Mouse (Mus musculus) layer of hippocampus, adult 2 months (tissue): ENCODE data around the gene Stoml3. TPM values are rescaled to one million over a fixed set of nuclear protein-coding genes. Genes with fewer than 3 reads are reported as not detected.

Experiments used
- DNase-seq, 2 experiments: peaks; one replicate each; pipeline ENCODE4 v3.0.0; 2022; ENCODE audit warnings: low spot score in 2 of 2
- H3K27ac ChIP-seq: fragments of 200-600 bp; 2 replicates; pipeline ENCODE4 v1.8.1; 2022
- H3K4me3 ChIP-seq: fragments of 200-600 bp; 2 replicates; pipeline ENCODE4 v1.8.1; 2022; ENCODE audit warnings: mild to moderate bottlenecking
- CTCF ChIP-seq: fragments of 200-600 bp; conservative IDR thresholded peaks from 2 replicates; pipeline ENCODE4 v1.8.1; 2022; ENCODE audit warnings: antibody characterized with exemption, mild to moderate bottlenecking, moderate library complexity
- long read RNA-seq, 2 experiments: library from polyadenylated mRNA; stranded (forward); transcript quantifications; one replicate each; pipeline ENCODE4 v2.0.0; 2021; ENCODE audit warnings: borderline mapping rate in 2 of 2
- total RNA-seq, 2 experiments: library from RNA; stranded (reverse); gene quantifications; 2 replicates each; pipeline ENCODE4 v1.2.3; 2021

Gene Stoml3
- total RNA-seq, result under 1 TPM; 0.33 to 0.37 TPM
- long read RNA-seq, experiment 1, partial matches to known transcripts, result 0 of 1 reads
- long read RNA-seq, experiment 1, other reads (novel, unspliced or antisense), result 1 of 1 reads
- long read RNA-seq, experiment 2, result 0 reads

DNA sequence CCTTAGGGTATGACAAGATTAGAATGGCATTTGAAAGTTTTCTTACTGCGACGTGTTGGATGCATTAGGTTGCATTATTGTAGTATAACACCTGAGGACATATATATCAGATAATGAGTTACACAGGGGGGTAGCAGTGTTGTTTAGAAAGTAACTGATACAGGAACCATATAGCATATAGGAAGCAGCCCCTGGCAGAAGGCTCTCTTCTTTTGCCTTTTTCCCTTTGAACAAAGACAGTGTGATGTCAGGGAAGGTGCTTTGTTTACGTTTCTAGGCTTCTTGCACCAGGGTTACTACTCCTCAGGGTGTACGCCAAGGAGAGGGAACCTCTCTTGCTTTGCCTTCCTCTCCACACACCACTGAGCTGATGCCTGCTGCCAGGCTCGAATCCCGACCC lies at the start of gene Stoml3:
TSS of gene Stoml3 (plus strand) at position 301 of the 400 bp plus-strand sequence.
- no peak for DNase-seq

DNA sequence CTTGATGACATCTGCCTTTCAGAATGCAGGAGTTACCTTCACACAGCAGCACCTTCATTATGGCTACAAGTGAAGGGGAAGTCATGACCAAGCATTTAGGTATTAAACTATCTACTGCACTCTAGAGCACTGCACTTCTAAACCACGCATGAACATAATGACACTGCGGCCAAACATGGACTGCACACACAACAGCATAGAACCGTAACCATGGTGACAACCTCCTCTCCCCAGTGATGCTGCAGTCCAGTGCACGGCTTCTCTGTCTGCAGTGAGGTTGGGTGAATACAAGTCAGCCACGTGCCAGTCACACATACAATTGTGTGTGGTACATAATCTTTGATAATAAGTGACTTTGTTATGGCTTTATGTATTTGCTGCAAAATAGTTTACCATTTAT lies 42.9 kb upstream of the Stoml3 start:
- Histone ChIP-seq H3K27ac (no peak overlapping the region), H3K4me3 (no peak overlapping the region)
- DNase-seq, result no peak
- TF ChIP-seq CTCF, result no peak

More for the DNA sequence above, at the start of gene Stoml3:
- TF ChIP-seq CTCF, result no peak
- Histone ChIP-seq H3K27ac (no peak within 1 kb of the TSS), H3K4me3 (no peak within 1 kb of the TSS)

DNA sequence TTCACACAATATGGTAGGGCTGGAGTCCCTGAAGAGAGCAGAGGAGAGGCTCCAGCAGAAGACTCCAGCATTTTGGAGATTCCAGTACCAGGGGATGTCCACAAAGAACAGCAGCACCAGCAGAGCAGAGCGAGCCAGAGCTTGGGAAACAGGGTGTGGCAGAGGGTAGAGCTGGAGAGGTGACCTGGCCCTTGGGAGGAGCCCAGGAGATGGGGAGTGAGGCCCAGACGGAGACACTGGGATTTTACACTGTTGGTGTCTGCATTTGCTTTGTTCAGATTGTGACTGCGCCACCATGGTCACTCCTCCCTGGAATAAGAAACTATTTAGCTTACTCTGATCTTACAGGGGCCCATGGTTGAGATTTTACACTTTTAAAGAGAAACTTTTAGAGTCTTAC lies 41.7 kb upstream of the Stoml3 start:
- Histone ChIP-seq H3K4me3 (no peak overlapping the region), H3K27ac (no peak overlapping the region)
- no peak for TF ChIP-seq CTCF
- no peak for DNase-seq

DNA sequence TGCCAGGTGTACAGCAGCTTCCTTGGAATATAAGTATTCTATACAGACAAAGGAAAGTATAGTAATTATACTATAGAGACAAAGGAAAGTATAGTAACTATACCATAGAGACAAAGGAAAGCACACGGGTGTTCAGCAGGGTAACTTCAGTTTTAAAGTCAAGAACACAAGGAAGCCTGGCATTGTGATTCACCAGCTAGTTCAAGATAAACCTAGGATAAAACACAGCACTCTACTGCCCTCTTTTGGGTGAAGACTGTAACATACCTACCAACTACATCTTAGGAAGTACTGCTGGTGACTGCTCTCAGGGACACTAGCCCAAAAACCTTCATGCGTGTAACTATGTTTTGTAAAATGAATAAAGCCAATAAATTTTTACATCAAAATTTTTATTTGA lies 40.2 kb upstream of the Stoml3 start:
- DNase-seq, result peak; percentile 76 to 84
- Histone ChIP-seq H3K4me3 (no peak overlapping the region), H3K27ac (no peak overlapping the region)
- TF ChIP-seq CTCF, result peak; percentile 94

DNA sequence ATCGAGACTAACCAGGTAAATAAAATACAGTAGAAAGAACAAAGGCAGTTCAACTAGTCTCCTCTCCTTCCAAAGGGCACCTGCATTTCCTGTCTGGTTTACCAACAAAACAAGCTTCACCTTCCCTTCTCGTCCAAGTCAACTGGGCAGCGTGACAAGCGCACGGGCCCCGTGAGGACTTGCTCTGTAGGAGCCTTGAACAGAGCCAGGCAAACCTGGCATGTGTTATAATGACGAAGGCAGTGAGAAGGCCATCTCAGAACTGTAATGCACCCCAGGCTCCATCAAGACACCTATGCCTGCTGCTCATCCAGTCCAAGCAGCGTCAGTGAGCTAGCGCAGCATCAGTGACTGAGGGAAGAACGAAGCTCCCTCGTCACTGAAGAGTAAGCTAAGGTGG lies 37.8 kb upstream of the Stoml3 start:
- H3K4me3 ChIP-seq, result no peak overlapping the region
- TF ChIP-seq CTCF, result no peak
- DNase-seq, result no peak
- H3K27ac ChIP-seq, result no peak overlapping the region

DNA sequence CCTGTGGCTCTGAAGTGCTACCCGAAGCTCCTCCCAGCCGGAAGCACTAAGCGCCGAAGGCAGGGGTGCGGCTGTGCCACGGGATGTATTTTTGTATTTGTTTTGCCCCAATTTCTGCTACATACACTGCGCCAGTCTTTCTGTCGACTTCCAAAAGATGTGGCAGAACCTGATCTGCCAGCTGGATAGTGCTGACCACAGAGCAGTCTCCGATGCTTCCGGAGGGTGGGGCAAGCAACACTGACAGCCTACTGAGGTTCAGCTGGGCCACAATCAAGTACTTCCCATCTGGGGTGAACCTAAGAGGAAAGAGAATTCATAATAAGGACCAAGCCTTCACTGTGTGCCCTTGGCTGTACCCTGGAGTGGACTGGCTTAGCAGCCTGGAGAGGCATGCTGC lies 36.1 kb upstream of the Stoml3 start:
- no peak for TF ChIP-seq CTCF
- H3K27ac ChIP-seq, result no peak overlapping the region
- H3K4me3 ChIP-seq, result no peak overlapping the region
- DNase-seq, result no peak

DNA sequence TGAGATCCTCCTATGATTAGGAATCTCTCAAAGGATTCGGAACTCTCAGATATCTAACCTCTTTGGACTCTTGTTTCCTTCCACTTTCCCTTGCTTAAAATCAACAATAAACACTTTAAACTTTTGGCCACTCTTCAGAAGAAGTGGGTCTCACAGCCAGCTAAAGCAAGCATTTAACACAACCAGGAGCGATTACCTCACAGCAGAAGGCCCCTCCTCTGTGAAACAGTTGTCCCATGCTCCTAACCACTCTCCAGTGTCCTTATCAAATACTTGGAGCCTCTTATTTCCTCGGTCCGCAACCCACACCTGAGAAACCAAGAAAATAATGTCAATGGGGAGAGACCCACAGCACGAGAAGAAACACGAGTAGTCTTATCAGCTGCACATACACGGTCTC lies 35.1 kb upstream of the Stoml3 start:
- Histone ChIP-seq H3K4me3 (no peak overlapping the region), H3K27ac (no peak overlapping the region)
- no peak for TF ChIP-seq CTCF
- no peak for DNase-seq

DNA sequence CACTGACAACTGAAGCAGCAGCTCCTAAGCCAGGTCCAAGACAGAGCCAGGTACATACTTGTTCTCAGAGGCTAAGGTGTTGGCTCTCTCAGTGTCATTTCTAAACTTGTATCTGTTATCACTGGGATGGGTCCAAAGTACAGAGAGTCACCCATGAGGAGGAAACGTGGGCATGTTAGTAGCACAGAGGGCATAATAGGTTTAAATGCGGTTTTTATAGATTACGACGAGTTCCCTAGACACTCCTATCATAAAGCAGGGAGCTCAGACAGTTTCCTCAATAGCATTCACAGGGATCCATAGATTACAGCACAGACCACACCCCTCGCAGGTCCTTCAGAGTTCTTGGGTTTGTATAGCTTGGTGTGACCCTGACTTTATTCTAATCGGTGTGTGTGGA lies 34.4 kb upstream of the Stoml3 start:
- H3K27ac ChIP-seq, result no peak overlapping the region
- H3K4me3 ChIP-seq, result no peak overlapping the region
- TF ChIP-seq CTCF, result no peak
- DNase-seq, result no peak

DNA sequence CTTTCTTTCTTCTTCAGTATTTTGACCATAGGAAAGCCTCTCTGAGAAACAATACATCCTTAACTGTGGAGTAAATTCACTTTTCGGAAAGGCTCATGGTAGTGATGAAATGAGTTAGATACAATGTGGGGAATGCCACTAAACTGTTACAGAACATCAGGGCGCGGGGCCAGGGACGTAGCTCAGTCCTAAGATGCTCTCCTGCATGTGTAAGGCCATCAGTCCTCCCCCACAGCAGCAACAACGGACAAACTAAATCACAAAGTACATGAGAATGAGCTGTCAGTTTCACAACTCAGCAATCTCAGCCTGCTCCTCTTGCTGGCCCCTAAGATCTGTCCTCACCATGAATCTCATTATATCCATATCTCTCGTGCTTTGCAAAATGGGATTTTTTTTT lies 33.9 kb upstream of the Stoml3 start:
- no peak for DNase-seq
- Histone ChIP-seq H3K27ac (no peak overlapping the region), H3K4me3 (no peak overlapping the region)
- TF ChIP-seq CTCF, result no peak

DNA sequence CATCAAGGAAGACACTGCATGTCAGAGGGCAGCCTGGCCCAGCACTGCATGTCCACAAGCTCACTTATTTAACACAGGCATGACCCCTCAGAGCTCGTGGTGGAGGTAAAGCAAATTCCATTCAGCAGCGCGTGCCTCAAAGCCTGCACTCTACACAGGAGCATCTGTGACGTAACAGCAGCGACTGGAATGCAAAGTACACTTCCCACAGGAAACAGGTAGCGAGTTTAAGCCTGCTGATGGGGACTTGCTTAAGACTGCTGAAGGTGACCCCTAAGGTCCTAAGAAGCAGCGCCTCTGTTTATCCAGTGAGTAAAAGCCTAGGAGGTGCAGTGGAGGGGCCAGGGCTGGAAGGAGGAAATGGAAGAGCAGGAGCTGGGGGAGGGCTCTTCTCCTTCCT lies 33.5 kb upstream of the Stoml3 start:
- H3K4me3 ChIP-seq, result no peak overlapping the region
- H3K27ac ChIP-seq, result no peak overlapping the region
- no peak for TF ChIP-seq CTCF
- DNase-seq, result no peak

DNA sequence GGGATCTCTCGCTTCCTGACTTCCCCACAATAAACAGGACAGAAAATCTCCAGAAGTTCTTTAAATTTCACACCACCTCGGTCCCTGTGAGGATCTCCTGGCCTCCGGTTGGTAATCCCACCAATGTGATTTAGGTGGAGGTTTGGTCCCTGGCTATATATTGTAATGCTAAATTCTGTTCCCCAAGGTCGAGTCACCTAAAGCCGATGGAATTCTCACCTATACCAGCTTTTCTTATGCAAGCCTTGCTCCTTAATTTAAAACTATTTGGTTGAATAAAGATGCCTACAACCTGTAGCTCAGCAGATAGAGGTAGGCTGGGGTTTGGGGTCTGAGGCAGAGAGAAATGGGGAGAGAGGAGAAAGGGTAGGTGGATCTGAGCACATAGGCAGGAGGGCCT lies 30.7 kb upstream of the Stoml3 start:
- no peak overlapping the region for H3K4me3 ChIP-seq
- no peak for TF ChIP-seq CTCF
- no peak for DNase-seq
- H3K27ac ChIP-seq, result no peak overlapping the region

DNA sequence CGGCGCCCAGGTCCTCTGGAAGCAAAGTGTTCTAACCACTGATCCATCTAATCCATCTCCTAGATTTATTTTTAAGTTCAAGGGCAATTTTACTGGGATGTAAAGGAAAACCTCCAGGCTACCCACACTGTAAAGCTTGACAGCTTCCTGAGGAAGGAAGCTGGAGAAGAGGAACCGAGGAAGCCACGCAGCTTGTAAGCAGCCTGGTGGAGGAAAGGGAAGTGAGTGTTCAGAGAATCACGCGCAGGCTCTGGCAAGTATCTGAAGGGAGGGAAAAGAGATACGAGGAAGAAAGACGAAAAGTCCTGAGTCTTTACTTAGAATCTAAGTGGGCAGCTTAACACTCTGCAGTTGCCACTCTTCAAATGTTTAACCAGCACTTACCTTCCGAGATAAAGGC lies 28.3 kb upstream of the Stoml3 start:
- TF ChIP-seq CTCF, result no peak
- peak in 1 of 2 experiments; percentile 10 for DNase-seq
- H3K4me3 ChIP-seq, result no peak overlapping the region
- peak overlapping the region; percentile 21; the same call in 1 of the 2 replicates for H3K27ac ChIP-seq

DNA sequence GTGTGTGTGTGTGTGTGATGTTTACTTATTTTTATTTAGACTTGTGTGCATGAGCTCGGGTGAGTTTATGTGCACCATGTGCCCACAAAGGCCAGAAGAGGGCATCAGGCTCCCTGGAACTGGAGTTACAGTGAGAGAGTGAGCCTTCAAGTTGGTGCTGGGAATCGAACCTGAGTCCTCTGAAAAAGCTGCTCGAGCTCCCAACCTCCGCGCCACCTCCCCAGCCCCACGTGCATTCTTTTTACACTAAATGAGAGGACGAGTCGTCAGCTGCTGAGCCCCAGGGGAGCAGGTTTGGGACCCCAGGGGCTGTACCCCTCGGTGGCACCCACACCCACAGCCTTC lies 25.8 kb upstream of the Stoml3 start:
- TF ChIP-seq CTCF, result no peak
- DNase-seq, result no peak
- Histone ChIP-seq H3K4me3 (peak overlapping the region; percentile 99), H3K27ac (peak overlapping the region; percentile 100)

DNA sequence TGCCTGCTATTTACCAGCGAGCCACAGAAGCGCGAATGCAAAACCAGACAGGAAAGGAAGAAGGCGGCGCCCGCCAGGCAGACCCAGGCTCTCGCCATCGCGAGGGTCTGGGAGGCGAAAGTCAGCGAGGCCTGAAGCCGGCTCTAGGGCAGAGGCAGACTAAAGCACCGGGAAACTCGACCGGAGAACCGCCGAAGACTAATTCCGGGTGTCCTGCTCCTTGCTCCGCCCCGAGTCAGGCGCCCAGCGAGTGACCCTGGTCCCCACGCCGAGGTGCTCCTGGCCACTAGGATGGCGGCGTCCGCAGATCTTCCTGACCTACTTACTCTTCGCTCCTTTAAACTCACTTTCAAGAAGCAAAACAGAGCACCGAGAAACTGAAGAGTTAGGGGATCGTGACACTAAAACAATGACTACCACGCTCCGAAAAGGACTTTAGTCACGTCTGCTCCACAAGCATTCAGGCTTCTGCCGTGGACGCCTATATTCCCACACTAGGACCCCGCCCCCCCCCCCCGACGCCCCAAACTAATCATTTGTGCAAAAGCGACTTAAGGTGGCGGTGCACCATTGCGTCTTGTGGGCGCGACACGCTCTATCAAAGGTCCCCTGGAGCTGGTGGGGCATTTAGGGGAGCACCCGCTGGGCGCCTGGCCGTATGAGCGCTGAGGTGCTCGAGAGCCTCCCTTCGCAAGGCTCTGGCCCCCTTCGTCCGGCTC lies 25.2 kb upstream of the Stoml3 start, which contains the start of the genes Nhlrc3 and Proser1:
TSS of gene Nhlrc3 (minus strand) at position 287 of the 719 bp plus-strand sequence.
TSS of gene Proser1 (plus strand) at position 621 of the 719 bp plus-strand sequence.
- Histone ChIP-seq H3K4me3 (peak within 1 kb of the TSS; percentile 99), H3K27ac (peak within 1 kb of the TSS; percentile 100)
- peak; percentile 28; the same call in 1 of the 2 replicates for TF ChIP-seq CTCF
- peak; percentile 96 to 98 for DNase-seq
